Mouse (Mus musculus): ENCODE data around the gene Mycbp2. TPM values are rescaled to one million over a fixed set of nuclear protein-coding genes. Genes with fewer than 3 reads are reported as not detected.

The Mycbp2 gene
- polyA plus RNA-seq, 1 experiment = 5.9 TPM

DNA sequence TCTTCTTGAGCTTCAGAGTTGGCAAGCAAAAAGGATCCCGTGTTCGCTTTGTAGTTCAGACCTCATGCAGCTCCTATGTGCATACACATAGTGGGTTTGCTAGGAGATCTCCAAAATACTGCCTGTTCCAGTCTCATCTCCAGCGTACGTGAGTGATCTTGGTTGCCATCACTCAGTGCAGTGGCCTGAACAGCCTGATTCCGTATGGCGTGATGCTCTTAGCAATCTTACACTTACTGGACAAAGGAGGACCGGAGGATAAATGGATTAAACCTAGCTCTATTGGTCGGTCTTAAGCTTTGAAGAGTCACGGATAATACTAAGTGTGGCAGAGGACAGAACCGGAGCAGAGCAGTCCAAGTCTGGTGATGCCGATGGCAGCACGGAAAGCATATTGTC lies 277.1 kb downstream of the Mycbp2 start:
- Histone ChIP-seq H3K9me3 (no peaks in the 10 kb centered on the region), H3K4me3 (replicated peaks) (peak overlapping the region; percentile 96), H3K36me3 (replicated peaks; ENCODE audit: low read length) (peaks cover 29% of the 10 kb centered on the region), H3K27me3 (replicated peaks) (no peaks in the 10 kb centered on the region), H3K4me1 (peaks cover 47% of the 10 kb centered on the region)
- TF ChIP-seq FLI1 (IDR thresholded peaks at IDR 0.05; ENCODE audit: low read length) (no peak), GATA1 (IDR thresholded peaks at IDR 0.05; ENCODE audit: borderline replicate concordance, low read length) (no peak)

DNA sequence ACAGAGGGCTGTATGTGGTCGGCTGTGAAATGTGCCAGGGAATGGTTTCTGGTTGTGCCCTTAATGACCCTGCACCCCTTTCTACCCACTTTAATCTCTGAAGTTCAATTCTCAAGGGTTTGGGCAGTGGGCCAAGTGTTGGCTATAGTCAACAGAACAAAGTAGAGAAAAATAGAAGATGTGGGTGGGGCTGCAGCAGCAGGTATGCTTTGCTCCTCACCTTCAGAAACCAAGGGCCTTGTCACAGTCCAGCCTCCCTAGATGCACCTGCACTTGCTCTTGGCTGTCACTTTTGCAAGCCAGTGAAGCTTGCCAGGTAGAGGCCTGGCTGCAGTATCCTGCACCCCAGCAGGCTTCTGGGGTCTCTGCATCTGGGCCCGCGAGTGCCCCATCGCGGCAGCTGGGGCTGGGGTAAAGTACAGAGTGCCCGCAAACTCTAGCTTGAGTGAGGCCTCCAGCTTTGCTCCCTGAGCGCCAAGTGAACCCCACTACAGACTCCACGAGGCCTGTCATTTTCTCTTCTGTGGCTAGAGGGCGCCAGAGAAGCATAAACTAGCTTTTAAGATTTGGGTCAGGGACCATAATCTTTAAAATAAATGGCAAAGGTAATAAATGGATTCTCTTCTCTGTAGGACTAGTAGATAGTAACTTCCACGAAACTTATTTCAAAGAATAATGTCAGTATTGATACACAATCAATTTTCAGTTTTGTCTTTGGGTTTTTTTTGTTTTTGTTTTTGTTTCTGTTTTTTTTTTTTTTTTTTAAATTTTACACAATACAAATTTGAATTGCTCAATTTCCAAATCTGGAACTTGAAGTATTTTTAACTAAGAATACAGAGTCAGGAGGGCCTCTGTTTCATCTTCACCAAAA lies 281.1 kb downstream of the Mycbp2 start:
- Histone ChIP-seq H3K27me3 (replicated peaks) (no peaks in the 10 kb centered on the region), H3K36me3 (replicated peaks; ENCODE audit: low read length) (no peaks in the 10 kb centered on the region), H3K4me3 (replicated peaks) (peak overlapping the region; percentile 67), H3K9me3 (no peaks in the 10 kb centered on the region), H3K4me1 (peaks cover 16% of the 10 kb centered on the region)
- TF ChIP-seq FLI1 (IDR thresholded peaks at IDR 0.05; ENCODE audit: low read length) = no peak
- TF ChIP-seq GATA1 (IDR thresholded peaks at IDR 0.05; ENCODE audit: borderline replicate concordance, low read length) = no peak

Other genes with a start within 250 kb of the Mycbp2 start
- gene Fbxl3, start 247.2 kb downstream of the Mycbp2 start, polyA plus RNA-seq (2012; ENCODE audit: insufficient read depth, low replicate concordance) = 2.0 and 5.1 TPM in 2 replicates
- gene Scel, start 166.5 kb upstream of the Mycbp2 start, polyA plus RNA-seq (2012; ENCODE audit: insufficient read depth, low replicate concordance) = not detected in 2 replicates

Measured in megakaryocyte, embryonic 14.5 days (primary cell).